Mouse (Mus musculus) thymus, adult 2 months (tissue): ENCODE measurements around the gene Ier5l. TPM values are rescaled to one million over a fixed set of nuclear protein-coding genes. Genes with fewer than 3 reads are reported as not detected.

Source experiments
- DNase-seq: peaks from one replicate; pipeline ENCODE4 v3.0.0; 2021
- H3K27ac ChIP-seq: fragments of 200-500 bp; 2 replicates; pipeline ENCODE4 v1.5.1; 2012; ENCODE audit warnings: low read length, control low read depth; ENCODE audit not compliant: control insufficient read depth, insufficient read depth
- H3K27me3 ChIP-seq: fragments of 200-500 bp; 2 replicates; pipeline ENCODE4 v1.6.1; 2012; ENCODE audit warnings: mild to moderate bottlenecking, low read length, moderate library complexity, mixed read lengths; ENCODE audit not compliant: control insufficient read depth, insufficient read depth
- H3K36me3 ChIP-seq: fragments of 200-500 bp; 2 replicates; pipeline ENCODE4 v1.6.1; 2012; ENCODE audit warnings: mild to moderate bottlenecking, low read length, moderate library complexity; ENCODE audit not compliant: control insufficient read depth, insufficient read depth
- H3K4me1 ChIP-seq: fragments of 200-500 bp; replicated peaks from 2 replicates; pipeline ENCODE4 v1.6.1; 2012; ENCODE audit warnings: low read length; ENCODE audit not compliant: control insufficient read depth, insufficient read depth
- H3K4me3 ChIP-seq: fragments of 200-500 bp; 2 replicates; pipeline ENCODE4 v1.5.1; 2012; ENCODE audit warnings: mild to moderate bottlenecking, low read length, control low read depth, moderate library complexity; ENCODE audit not compliant: control insufficient read depth, insufficient read depth
- CTCF ChIP-seq: fragments of 200-500 bp; IDR thresholded peaks from 2 replicates; pipeline ENCODE4 v1.5.1; 2012; ENCODE audit warnings: mild to moderate bottlenecking, control low read depth, low read length, moderate library complexity, borderline replicate concordance; ENCODE audit not compliant: control insufficient read depth, poor library complexity, insufficient read depth; ENCODE audit errors: extremely low read depth
- POLR2A ChIP-seq: fragments of 200-500 bp; IDR thresholded peaks from 2 replicates; pipeline ENCODE4 v1.6.1; 2012; ENCODE audit warnings: mild to moderate bottlenecking, low read length, control low read depth, moderate library complexity; ENCODE audit not compliant: control insufficient read depth, poor library complexity, insufficient read depth; ENCODE audit errors: extremely low read depth
- WGBS: fragments of 180-500 bp; shearing (Covaris S2); methylation state at CpG from one replicate; pipeline ENCODE4 v1.1.7; 2018; 5-methylcytosine and 5-hydroxymethylcytosine counted together
- polyA plus RNA-seq: library from polyadenylated mRNA; depleted of rRNA; stranded (reverse); fragments of >200 nt; gene quantifications from 2 replicates; pipeline ENCODE4 v1.2.3, GENCODE M21; 2012

The Ier5l gene
- polyA plus RNA-seq, 1 experiment, result 7.2 TPM

DNA sequence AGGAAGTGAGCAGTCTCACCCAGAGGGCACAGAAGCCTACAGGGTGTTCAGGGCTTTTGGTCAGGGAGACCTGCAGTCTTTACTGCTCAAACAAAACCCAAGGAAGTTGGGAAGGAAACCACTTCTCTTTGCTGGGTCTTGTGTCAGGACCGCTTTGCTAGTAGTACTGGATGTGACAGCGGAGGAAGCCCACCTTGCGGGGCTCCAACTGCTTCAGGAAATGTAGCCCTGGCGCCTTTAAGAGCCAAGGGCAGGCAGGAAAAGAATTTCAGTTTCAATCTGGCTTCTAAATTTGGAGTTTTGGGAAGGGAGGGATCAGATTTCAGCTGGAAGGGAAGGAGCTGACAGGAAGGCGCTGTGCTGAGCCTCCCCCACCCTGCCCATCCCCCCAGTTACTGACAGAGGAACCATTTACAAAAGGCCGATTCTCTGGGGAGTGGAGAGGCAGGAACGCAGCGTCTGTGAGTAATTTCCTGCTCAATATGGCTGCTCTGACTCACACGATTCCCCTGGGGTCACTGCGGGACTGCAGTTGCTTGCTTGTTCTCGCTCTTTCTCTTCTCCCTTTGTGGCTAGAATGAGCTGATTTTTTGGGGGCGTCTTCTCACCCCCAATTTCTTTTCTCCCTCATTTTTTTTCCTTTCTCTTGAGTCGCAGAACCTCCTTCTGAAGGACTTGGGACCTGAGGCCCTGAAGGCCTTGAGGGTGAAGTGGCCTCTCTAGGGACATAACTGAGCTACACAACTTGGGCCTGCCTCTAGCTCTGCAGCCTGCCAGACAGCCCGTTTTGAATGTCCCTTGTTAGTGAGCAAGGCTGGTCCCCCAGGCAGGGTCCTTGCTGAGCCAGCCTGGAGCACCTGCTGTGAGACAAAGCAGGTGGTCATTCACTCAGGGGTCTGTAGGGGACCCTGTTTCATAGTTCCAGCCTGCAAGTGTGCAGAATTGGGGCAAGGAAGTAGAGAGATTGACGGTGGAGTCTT lies 32.2 kb downstream of the Ier5l start:
- TF ChIP-seq CTCF (no peak), POLR2A (0 out of 2 replicates have a peak, but pooled peaks have one; percentile 15)
- Histone ChIP-seq H3K36me3 (peaks cover 26% of the 10 kb centered on the region), H3K4me1 (peaks cover 18% of the 10 kb centered on the region), H3K27me3 (no peaks in the 10 kb centered on the region), H3K27ac (peak overlapping the region; percentile 95), H3K4me3 (peak overlapping the region; percentile 41)
- DNase-seq, result peak; percentile 35
- WGBS, result 11% methylated on average over 15 of the region's 15 CpGs

DNA sequence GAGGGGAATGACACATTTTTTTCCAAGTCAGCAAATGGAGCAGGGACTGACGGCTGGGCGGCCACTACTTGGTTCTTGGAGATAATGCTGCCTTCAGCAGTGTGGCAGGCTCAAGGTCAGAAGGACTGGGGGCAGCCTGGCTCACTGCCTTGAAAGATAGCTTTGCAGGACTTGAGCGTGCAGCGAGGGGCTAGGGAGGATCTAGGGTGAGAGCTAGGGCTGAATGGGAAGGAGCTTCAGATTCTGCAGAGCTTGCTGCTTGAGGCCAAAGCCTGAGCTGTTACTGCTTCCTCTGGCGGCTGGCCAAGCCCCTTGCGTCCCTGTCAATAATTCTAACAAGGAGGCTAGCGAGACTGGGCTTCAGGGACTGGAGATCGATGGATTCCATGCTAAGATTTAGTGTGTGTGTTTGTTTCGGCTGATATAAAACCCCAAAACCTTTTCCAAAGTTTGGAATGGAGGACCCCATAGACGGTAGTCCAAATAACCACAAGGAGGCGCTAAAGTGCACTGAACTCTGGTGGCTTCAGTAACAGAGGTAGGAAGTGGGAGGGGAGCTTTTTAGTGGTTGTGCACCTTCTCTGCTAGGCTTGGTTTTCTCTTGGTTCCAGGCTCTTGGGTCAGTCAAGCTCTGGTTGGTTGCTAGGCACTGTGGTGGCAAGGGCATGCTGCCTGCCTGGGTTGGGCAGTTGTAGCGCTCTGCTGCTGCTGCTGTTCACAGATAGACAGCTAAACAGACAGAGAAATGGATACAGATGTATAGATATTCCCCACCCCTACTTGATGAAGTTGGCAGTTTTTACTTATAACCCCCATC lies 33.1 kb downstream of the Ier5l start:
- WGBS, result 27% methylated on average over 12 of the region's 12 CpGs
- TF ChIP-seq CTCF (no peak), POLR2A (no peak)
- H3K27me3 ChIP-seq, result no peaks in the 10 kb centered on the region
- H3K36me3 ChIP-seq, result peaks cover 26% of the 10 kb centered on the region
- H3K27ac ChIP-seq, result peak overlapping the region; percentile 95
- H3K4me1 ChIP-seq, result peaks cover 18% of the 10 kb centered on the region
- no peak overlapping the region; the same call in 1 of the 2 replicates for H3K4me3 ChIP-seq
- DNase-seq, result peak; percentile 66

DNA sequence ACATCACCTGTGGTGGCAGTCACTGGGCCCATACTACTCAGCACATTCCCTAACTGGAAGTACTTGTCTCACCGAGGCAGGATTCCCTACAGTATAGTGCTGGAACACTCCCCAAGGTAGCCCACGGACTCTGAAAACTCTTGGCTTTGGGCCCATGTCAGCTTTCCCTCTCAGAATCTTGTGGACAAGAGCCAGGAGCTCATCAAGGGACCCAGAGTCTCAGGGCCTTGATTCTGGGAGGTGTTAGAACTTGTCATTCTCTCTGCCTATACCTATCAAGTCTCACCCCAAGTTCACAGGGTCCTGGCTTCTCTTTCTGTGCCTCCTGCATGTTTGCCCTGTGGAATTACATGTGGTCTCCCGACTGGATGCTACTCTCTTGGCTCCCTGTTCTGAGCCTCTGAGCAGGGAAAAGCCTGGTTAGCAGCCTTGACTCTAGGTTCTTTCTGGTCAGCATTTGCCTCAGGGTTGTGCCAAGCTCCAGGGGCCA lies 33.8 kb downstream of the Ier5l start:
- Histone ChIP-seq H3K4me3 (no peak overlapping the region), H3K27me3 (no peaks in the 10 kb centered on the region), H3K4me1 (peaks cover 18% of the 10 kb centered on the region), H3K27ac (no peak overlapping the region), H3K36me3 (peaks cover 26% of the 10 kb centered on the region)
- no peak for DNase-seq
- 85% methylated on average over 3 of the region's 3 CpGs for WGBS
- no peak for TF ChIP-seq CTCF
- no peak for TF ChIP-seq POLR2A

DNA sequence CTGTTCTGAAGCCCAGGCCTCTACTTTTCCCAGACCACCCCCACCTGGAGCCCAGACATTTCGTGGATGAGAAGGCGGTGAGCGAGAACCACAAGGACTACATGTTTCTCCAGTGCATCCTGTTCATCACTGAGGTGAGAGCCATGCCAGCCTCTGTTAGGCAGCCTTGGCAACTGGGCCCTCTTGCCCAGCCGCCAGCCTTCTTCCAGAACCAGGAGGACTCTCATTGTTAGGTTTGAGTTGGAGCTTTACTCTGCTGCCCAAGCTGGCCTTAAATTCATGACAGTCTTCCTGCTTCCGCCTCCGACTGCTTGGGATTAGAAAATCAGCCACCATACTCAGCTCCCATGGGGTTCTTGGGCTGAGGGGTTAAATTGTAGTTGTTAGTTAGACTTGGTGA lies 34.4 kb downstream of the Ier5l start:
- TF ChIP-seq POLR2A (no peak), CTCF (no peak)
- Histone ChIP-seq H3K4me1 (peaks cover 18% of the 10 kb centered on the region), H3K27ac (no peak overlapping the region), H3K36me3 (peaks cover 26% of the 10 kb centered on the region), H3K27me3 (no peaks in the 10 kb centered on the region), H3K4me3 (no peak overlapping the region)
- no peak for DNase-seq
- WGBS, result 96% methylated on average over 6 of the region's 6 CpGs

DNA sequence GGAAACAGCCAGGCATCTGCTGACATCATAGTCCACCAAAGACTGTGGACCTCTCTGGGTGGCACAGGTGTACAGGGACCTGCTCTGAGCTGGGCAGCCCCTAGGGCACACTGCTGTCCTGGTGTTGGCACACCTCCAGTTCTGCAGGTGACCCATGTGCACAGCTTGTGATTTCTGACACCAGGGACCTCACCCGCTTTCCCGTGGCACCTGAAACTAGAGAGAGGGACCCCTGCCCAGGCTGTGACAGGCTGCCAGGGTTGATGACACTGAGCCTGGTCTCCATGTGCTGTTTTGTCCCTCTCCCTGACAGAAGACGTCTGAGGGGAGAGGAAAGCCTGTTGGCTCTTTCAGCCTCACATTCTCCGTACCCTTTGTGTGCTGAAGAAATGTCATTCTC lies 36.2 kb downstream of the Ier5l start:
- peaks cover 17% of the 10 kb centered on the region for H3K4me1 ChIP-seq
- 92% methylated on average over 4 of the region's 4 CpGs for WGBS
- no peaks in the 10 kb centered on the region for H3K27me3 ChIP-seq
- TF ChIP-seq CTCF (no peak), POLR2A (no peak)
- DNase-seq, result no peak
- H3K4me3 ChIP-seq, result no peak overlapping the region
- H3K36me3 ChIP-seq, result peaks cover 26% of the 10 kb centered on the region
- no peak overlapping the region for H3K27ac ChIP-seq

DNA sequence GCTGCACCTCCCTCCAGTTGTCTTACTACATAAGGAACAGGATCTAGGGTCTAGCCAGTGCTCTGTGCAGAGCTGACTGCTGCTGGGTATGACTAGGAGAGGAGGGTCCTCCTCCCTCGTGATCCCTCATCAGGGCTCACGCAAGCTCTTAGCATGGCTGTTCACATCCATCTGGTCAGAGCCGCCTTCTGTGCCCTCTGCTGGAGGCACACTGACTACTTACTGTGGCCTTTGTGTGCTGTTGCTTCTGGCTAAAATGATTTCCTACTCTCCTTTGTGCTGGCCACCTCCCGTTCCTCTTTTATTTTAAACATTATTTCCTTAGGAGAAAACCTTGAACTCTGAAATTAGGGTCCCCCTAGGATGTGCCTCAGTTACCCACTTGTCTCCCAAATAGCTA lies 37.2 kb downstream of the Ier5l start:
- H3K4me1 ChIP-seq, result peaks cover 7% of the 10 kb centered on the region
- H3K36me3 ChIP-seq, result peaks cover 32% of the 10 kb centered on the region
- TF ChIP-seq CTCF (no peak), POLR2A (no peak)
- WGBS, result 96% methylated on average over 4 of the region's 4 CpGs
- no peak for DNase-seq
- no peak overlapping the region for H3K4me3 ChIP-seq
- no peaks in the 10 kb centered on the region for H3K27me3 ChIP-seq
- H3K27ac ChIP-seq, result no peak overlapping the region
